Mouse (Mus musculus) G1E (cell line): Measurements from ENCODE around the gene Mafk.

ENCODE experiments used
- CTCF ChIP-seq: IDR thresholded peaks from 2 replicates; pipeline ENCODE4 v1.5.1; 2012; ENCODE audit warnings: low read depth, low read length, inconsistent platforms, mixed read lengths
- GATA1 ChIP-seq: IDR thresholded peaks from 2 replicates; pipeline ENCODE4 v1.6.1; 2012; ENCODE audit warnings: borderline replicate concordance, low read length, inconsistent platforms, mixed read lengths
- GATA2 ChIP-seq: IDR thresholded peaks from 2 replicates; pipeline ENCODE4 v1.6.1; 2012; ENCODE audit warnings: low read depth, low read length, inconsistent platforms, borderline replicate concordance

DNA sequence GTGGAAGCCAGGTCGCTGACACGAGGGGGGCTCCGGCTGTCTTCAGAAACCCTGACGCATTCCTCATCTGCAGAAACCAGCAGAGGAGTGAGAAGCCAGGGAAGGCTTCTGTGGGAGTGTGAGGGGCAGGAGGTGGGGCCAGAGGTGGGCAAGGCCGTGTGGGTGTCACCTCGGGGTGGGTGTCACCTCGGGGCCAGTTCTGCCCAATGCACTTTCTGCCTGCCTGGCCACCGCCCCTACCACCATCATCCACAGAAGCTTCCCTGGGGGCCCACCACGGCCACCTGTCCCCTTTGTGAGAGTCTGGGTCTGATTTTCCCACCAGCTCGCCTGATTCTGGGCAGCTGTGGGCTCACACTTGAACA lies 21.8 kb downstream of the Mafk start:
- TF ChIP-seq CTCF (no peak), GATA1 (no peak), GATA2 (no peak)
